Mouse (Mus musculus) liver, embryonic 11.5 days (tissue): ENCODE data around the gene Ranbp3. TPM values are rescaled to one million over a fixed set of nuclear protein-coding genes. Genes with fewer than 3 reads are reported as not detected.

Source experiments
- ATAC-seq: fragments of 200-750 bp; cut with Nextera tagmentation; replicated peaks from 2 replicates; pipeline ENCODE4 v1.8.0; 2017; ENCODE audit warnings: moderate number of reproducible peaks, mild to moderate bottlenecking, moderate TSS enrichment, moderate library complexity; ENCODE audit not compliant: low FRiP score
- DNase-seq: peaks from one replicate; pipeline ENCODE4 v3.0.0-alpha.2; 2017; ENCODE audit warnings: low spot score
- H3K27ac ChIP-seq: fragments of 300-500 bp; sonication (generic); 2 replicates; pipeline ENCODE4 v1.5.1; 2014; ENCODE audit warnings: mild to moderate bottlenecking, low read depth, low read length, control low read depth
- H3K27me3 ChIP-seq: fragments of 300-500 bp; sonication (generic); replicated peaks from 2 replicates; pipeline ENCODE4 v1.6.1; 2014; ENCODE audit warnings: low read length, mixed read lengths; ENCODE audit not compliant: control insufficient read depth, insufficient read depth
- H3K36me3 ChIP-seq: fragments of 300-500 bp; sonication (generic); 2 replicates; pipeline ENCODE4 v1.6.1; 2014; ENCODE audit warnings: mild to moderate bottlenecking, low read length, moderate library complexity, mixed read lengths; ENCODE audit not compliant: control insufficient read depth, insufficient read depth
- H3K4me1 ChIP-seq: fragments of 300-500 bp; sonication (generic); replicated peaks from 2 replicates; pipeline ENCODE4 v1.6.1; 2014; ENCODE audit warnings: low read length, mixed read lengths; ENCODE audit not compliant: control insufficient read depth, insufficient read depth
- H3K4me2 ChIP-seq: fragments of 300-500 bp; sonication (generic); 2 replicates; pipeline ENCODE4 v1.6.1; 2014; ENCODE audit warnings: mild to moderate bottlenecking, control low read depth, moderate library complexity
- H3K4me3 ChIP-seq: fragments of 300-500 bp; sonication (generic); 2 replicates; pipeline ENCODE4 v1.5.1; 2014; ENCODE audit warnings: low read depth, low read length, control low read depth
- H3K9ac ChIP-seq: fragments of 300-500 bp; sonication (generic); 2 replicates; pipeline ENCODE4 v1.6.1; 2014; ENCODE audit warnings: low read depth, low read length, control low read depth
- H3K9me3 ChIP-seq: fragments of 300-500 bp; sonication (generic); 2 replicates; pipeline ENCODE4 v1.6.1; 2016; ENCODE audit warnings: low read length, inconsistent platforms, mixed read lengths; ENCODE audit not compliant: control insufficient read depth
- WGBS: fragments of 180-500 bp; shearing (Covaris S2); extraction: QIAGEN DNeasy Blood & Tissue Kit; methylation state at CpG from one replicate; pipeline ENCODE4 v1.1.7; 2014; 5-methylcytosine and 5-hydroxymethylcytosine counted together
- polyA plus RNA-seq: library from polyadenylated mRNA; unstranded; fragments of >200 nt; fragmentation: Nextera tagmentation; extraction: Ambion mirVana; gene quantifications from 2 replicates; pipeline ENCODE4 v1.2.1, GENCODE M21; 2014

Ranbp3 gene
- polyA plus RNA-seq, 1 experiment from 2014 or later = 94.3 TPM

- no peak overlapping the region for H3K4me2 ChIP-seq
- ATAC-seq (no peak), DNase-seq (no peak)
- H3K4me1 ChIP-seq = peaks cover 47% of the 10 kb centered on the region
- no peaks in the 10 kb centered on the region for H3K9me3 ChIP-seq
- H3K9ac ChIP-seq = no peak overlapping the region
- peaks cover 31% of the 10 kb centered on the region for H3K27me3 ChIP-seq
- H3K4me3 ChIP-seq = no peak overlapping the region
- no peaks in the 10 kb centered on the region for H3K36me3 ChIP-seq
- WGBS = 72% methylated on average over 7 of the region's 7 CpGs
- no peak overlapping the region for H3K27ac ChIP-seq
These were observed 86.2 kb downstream of the Ranbp3 start for GRCm38 (mm10) chr17:56759261-56759660.

- peaks cover 13% of the 10 kb centered on the region for H3K27me3 ChIP-seq
- WGBS = 58% methylated on average over 3 of the region's 3 CpGs
- H3K36me3 ChIP-seq = no peaks in the 10 kb centered on the region
- DNase-seq = no peak
- no peak overlapping the region for H3K4me2 ChIP-seq
- no peak overlapping the region for H3K9ac ChIP-seq
- no peak for ATAC-seq
- no peak overlapping the region for H3K4me3 ChIP-seq
- H3K27ac ChIP-seq = no peak overlapping the region
- H3K9me3 ChIP-seq = no peaks in the 10 kb centered on the region
- peaks cover 45% of the 10 kb centered on the region for H3K4me1 ChIP-seq
These were observed 88.0 kb downstream of the Ranbp3 start for GRCm38 (mm10) chr17:56761077-56761476.

Other genes with a start within 250 kb of the Ranbp3 start
- 33.4 and 39.8 TPM in 2 replicates for gene Ptprs, start 196.8 kb upstream of the Ranbp3 start, polyA plus RNA-seq
- gene Znrf4, start 160.9 kb upstream of the Ranbp3 start, polyA plus RNA-seq = not detected in 2 replicates
- 0.44 and 0.70 TPM in 2 replicates for gene Gm20219, start 118.9 kb upstream of the Ranbp3 start, polyA plus RNA-seq
- gene Safb2, start 88.7 kb upstream of the Ranbp3 start, polyA plus RNA-seq = 64.5 and 75.5 TPM in 2 replicates
- gene Safb, start 88.5 kb upstream of the Ranbp3 start, polyA plus RNA-seq = 93.1 and 96.5 TPM in 2 replicates
- gene 2410015M20Rik, start 63.5 kb upstream of the Ranbp3 start, polyA plus RNA-seq = 236 and 248 TPM in 2 replicates
- gene Rpl36, start 59.9 kb upstream of the Ranbp3 start, polyA plus RNA-seq = 2,108 and 2,211 TPM in 2 replicates
- 87.9 and 92.4 TPM in 2 replicates for gene Lonp1, start 46.4 kb upstream of the Ranbp3 start, polyA plus RNA-seq
- gene Catsperd, start 45.2 kb upstream of the Ranbp3 start, polyA plus RNA-seq = 0.64 and 0.68 TPM in 2 replicates
- 343 and 358 TPM in 2 replicates for gene Ndufa11, start 44.5 kb downstream of the Ranbp3 start, polyA plus RNA-seq
- 9.1 and 10.7 TPM in 2 replicates for gene Vmac, start 44.7 kb downstream of the Ranbp3 start, polyA plus RNA-seq
- 5.2 and 5.3 TPM in 2 replicates for gene Nrtn, start 84.2 kb downstream of the Ranbp3 start, polyA plus RNA-seq
- gene Dus3l, start 91.5 kb downstream of the Ranbp3 start, polyA plus RNA-seq = 34.5 and 36.9 TPM in 2 replicates
- 1.6 and 1.8 TPM in 2 replicates for gene Prr22, start 97.0 kb downstream of the Ranbp3 start, polyA plus RNA-seq
- gene Rfx2, start 157.7 kb downstream of the Ranbp3 start, polyA plus RNA-seq = 9.0 and 9.5 TPM in 2 replicates
- gene Acsbg2, start 201.2 kb downstream of the Ranbp3 start, polyA plus RNA-seq = not detected in 2 replicates
- 0.26 TPM in 2 replicates for gene 1700061G19Rik, start 202.2 kb downstream of the Ranbp3 start, polyA plus RNA-seq